Mouse (Mus musculus) gastrocnemius, postnatal 14 days (tissue): ENCODE results near the gene Elf5. TPM values are rescaled to one million over a fixed set of nuclear protein-coding genes. Genes with fewer than 3 reads are reported as not detected.

Experiments used
- DNase-seq: peaks from one replicate; pipeline ENCODE4 v3.0.0; 2021; ENCODE audit warnings: mixed read lengths
- intact Hi-C: fragments of 180-260 bp; cut with DNase I; formaldehyde crosslinking; loops from one replicate; pipeline ENCODE4 v1.15.1; 2025; ENCODE audit warnings: low total_unique reads
- total RNA-seq, 2 experiments: library from RNA; stranded (reverse); gene quantifications; 2 replicates each; pipeline ENCODE4 v1.2.3; 2021

Gene Elf5
- total RNA-seq, 2 experiments from 2014 or later, result not detected

DNA sequence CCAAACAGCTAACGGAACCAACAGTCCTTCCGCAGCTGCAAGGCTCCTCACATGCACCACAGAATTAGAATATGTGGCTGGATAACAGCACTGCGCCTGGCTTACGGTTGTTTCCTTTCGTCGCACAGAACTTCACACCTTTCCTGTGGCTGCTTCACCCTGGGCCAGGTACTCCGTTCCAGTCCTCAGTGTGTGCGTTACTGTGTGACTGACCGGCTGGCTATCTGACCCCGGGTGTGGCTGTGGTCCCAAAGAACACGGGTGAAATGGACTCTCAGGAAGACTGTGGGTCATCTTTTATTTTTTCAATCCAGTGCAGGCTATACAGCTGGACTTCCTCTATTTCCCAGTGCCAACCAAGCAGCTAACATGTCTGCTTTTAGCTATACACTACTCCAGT is 53.9 kb downstream of the Elf5 start:
- no peak for DNase-seq
- intact Hi-C loops, result loop anchor here (10.0 kb wide), 1 partner anchor 249 kb away; no protein-coding TSS in a partner anchor

DNA sequence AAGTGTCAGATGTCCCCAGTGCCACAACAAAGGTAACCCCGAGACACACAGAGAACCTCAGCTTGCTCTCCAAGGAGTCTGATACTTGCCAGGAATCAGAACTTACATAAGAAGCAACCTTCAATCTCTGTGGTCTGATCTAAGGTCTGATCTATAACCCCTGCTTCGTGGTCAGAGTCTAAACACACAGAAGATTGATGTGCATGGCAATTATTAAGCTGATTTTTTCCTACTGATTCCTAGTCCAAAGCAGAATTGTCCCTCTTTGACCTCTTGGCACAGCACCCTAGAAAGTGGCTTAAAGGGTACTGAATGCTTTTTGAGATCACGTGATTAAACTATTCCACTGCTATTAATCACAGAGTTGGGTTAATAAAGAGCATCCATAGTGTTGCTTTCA is 54.8 kb downstream of the Elf5 start:
- DNase-seq, result no peak
- intact Hi-C loops, result loop anchor here (10.0 kb wide), 1 partner anchor 249 kb away; no protein-coding TSS in a partner anchor

DNA sequence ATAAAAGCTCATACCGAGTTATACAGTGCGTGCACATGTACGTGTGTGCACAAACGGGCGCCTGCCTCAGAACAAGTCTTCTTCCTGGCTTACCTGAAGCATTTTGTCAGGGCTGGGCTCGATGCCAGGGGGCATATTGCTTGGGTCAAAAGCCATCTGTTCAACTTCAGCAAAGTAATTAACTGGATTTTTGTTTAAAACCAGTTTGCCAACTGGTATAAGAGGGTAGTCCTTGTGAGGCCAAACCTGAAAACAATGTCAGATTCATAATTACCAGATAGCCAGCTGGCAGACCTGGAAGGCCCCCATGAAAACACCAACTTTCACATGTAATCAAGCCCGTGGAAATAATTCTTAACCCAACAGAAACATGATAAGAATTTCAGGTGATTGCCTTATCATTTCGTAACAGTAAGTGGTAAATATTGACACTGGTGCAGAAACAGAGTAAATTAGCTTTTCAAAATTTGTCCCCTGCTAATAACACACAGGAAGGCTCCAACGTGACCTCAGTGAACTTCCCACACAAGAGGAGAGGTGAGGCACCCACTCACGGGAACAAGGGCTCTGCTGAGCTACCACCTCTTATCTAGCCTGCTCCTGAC is 55.6 kb downstream of the Elf5 start:
- DNase-seq, result no peak
- intact Hi-C loops, result loop anchor here (10.0 kb wide), 1 partner anchor 248 kb away; no protein-coding TSS in a partner anchor

DNA sequence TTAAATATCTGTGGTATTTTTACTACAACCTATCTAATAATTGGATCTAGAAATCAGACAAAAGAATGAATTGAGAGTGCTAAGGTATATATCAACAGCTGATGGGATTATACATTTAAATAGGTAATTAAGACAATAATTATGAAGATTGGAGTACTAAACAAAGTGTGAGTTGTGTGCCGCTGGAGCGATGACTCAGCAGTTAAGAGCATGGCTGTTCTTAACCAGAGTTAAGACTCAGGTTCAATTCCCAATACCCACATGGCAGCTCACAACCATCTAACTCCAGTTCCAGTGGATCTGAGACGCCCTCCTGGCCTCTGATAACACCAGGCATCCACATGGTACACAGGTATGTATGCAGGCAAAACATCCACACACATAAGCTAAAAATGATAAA is 61.9 kb downstream of the Elf5 start:
- DNase-seq, result no peak
- intact Hi-C loops, result no loop called here

DNA sequence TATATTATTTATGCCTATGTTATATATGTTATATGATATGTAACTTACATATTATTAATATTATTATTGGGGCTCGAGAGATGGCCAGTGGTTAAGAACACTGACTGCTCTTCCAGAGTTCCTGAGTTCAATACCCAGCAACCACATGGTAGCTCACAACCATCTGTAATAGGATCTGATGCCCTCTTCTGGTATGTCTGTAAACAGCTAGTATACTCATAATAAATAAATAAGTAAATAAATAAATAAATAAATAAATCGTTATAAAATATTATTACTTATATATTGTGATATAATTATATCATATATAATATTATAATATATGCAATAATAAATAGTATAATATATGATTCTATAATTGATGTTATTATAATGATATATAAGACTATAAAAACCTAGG is 64.7 kb downstream of the Elf5 start:
- intact Hi-C loops, result no loop called here
- no peak for DNase-seq

DNA sequence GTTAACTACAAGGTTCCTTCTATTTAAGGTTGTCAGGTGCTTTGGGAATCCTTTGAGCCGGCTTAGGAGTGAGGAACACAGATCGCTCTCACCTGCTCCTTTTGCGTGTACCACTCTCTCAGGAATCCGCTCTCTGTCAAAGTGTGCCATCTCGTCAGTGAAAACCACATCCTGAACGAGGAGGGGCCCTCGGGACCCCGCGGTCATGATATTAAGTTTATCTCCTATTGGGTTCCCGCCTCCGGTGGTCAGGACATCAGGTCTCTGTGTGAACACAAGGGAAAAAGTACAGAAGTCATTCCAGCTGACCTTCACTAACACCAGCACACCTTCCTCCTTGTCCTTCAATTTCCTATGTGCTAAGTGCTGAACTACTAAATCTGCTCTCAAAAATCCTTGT is 65.2 kb downstream of the Elf5 start:
- DNase-seq, result no peak
- intact Hi-C loops, result no loop called here

DNA sequence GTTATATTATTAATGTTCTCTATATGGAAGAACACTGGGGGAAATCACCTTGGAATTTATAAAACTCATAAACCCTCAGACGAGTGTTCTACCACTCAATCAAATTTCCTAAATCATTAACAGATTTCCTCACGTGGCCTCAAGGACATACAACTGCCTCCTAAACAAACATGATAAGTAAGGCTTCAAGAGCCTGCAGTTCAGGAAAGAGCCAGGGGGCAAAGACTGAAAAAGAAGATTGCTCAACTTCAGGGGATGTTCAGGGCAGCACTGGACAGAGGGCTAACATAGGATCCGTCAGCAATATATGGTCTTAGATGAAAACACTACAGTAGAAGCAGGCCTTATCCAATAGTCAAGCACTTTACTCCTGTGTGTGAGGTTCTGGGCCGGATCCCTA is 66.0 kb downstream of the Elf5 start:
- intact Hi-C loops, result no loop called here
- DNase-seq, result no peak

DNA sequence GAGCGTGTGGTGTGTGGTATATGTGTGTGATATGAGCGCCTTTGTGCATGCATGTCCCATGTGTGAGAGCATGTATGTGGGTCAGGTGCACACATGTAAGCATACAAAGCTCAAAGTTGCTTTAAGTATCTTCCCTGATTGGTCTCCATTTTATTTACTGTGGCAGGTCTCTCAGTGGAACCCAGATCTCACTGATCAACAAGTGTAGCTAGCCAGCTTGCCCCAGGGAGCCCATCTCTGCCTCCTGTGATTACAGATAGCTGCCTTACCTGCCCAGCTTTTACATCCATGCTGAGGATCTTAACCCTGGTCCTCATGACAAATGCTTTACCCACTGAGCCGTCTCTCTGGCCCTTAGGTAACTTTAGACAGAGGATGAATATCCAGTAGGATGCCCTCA is 66.8 kb downstream of the Elf5 start:
- no peak for DNase-seq
- intact Hi-C loops, result no loop called here

DNA sequence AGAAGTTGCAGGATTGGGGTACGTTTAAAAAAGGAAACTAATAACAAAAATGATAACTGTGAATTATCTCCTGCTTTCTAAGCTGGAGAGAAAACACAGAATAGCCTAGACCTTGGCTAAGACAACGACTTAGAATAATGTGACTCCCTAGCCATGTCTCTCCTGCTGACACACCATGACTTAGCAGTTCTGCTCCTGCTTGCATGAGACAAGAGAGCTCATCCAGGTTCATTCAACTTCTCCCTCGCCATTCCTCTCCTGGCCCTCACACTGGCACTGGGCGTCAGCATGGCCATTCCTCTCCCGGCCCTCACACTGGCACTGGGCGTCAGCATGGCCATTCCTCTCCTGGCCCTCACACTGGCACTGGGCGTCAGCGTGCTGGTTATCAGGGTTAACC is 68.8 kb downstream of the Elf5 start:
- intact Hi-C loops, result no loop called here
- no peak for DNase-seq

DNA sequence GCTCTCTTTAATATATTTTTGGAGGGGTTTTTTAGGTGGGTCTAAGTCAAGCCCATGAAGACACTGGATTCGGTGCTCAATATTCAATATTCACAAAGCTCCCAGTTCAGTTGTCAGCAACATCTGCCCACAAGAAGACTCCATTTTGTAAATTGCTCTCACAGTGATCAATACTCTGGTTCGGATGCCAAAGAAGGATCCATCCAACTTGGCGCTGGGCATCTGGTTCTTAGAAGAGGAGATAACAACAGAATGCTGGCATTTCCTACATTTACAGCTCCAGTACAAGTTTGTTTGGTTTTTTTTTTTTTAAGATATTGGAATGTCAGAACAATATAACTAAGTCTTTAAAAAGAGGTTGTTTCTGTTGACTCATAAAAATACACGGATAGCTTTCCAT is 69.4 kb downstream of the Elf5 start:
- DNase-seq, result no peak
- intact Hi-C loops, result no loop called here

DNA sequence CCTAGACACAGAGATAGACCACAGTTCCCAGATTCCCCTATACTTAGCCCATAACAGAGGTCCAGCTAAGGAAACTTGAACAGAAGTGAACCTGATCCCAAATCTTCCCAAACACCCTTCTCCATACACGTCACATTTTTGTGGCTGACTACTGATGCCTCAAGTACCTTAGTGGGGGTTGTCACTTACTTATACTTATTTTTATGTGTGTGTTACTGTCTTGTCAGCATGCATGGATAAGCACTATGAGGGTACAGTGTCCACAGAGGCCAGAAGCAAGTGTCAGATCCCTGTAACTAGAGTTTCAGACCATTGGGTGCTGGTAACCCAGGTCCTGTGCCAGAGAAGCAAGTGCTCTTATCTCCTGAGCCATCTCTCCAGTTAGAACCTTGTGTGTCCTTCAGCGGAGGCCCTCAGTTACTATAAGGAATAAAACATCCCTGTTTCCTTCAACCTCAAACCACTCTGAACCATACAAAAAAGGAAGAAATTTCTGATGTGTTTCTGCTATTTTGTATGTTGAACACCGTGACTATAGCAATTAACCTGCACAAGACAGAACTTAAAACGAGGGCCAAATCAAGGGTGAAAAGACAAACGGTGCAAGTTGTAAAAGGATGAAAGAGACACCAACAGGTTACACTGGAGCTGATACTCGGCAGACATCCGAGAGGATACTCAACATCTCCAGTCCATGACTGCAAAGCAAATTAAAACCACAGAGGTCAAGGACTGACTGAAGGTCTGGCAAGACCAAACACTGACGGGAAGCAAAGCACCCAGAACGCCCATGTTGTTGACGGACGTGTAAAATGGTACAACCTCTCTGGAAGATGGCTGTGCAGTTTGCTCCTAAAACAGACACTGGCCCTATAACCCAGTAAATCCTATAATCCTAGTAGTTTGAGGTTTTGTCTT is 70.1 kb downstream of the Elf5 start:
- DNase-seq, result no peak
- intact Hi-C loops, result no loop called here

DNA sequence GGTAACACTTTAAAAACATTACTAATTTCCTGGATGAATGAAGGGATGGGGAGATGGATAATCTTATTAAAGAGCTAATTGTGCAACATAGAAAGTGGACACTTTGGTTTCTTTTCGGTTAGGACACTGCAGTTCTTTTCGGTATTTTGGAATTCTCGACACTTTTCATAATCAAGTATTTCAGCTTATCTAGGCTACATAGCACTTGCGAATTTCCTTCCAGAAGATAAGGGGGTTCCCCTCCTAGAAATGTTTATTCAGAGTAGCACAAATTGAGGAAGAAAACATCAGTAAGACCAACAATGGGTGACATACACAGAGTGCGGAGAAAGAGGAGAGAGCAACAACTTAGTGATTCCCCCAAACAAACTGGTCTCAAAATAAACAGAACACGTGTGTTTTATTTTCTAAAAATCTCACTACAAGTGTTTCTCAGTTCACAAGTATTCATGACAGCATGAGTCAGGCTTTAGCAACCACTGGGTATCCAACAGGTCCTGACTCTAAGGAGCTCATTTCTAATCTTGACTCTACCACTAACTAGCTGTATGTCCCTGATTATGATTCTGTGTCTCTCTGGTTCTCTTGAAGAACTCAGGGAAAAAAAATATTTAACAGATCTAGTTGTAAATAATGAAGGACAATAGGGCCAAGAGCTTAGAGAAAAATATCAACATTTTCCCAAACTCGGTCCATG is 71.9 kb downstream of the Elf5 start:
- intact Hi-C loops, result no loop called here
- no peak for DNase-seq

DNA sequence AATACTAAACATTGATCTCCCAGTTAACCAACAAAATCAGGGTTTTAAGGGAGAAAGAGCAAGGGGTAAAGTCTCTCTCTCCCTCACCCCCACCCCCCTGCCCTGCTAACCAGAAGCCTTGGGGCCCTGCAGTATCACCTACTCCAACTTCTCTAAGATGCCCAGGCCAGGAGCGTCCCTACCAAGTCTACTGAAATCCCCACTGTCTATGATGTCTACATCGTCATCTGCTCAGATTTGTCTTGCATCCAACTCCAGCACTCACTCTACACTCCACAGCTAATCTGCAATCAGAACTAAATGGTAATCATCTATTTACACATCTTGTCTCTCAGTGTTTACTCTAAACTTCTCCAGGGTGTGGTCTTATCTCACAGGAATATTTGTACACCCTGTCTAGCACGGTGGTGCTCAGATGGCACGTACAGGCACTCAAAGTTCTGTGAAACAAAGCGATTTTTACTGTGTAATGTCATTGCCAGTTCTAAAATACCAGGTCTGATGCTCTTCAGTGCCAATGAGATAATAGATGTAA is 72.6 kb downstream of the Elf5 start:
- intact Hi-C loops, result no loop called here
- no peak for DNase-seq

DNA sequence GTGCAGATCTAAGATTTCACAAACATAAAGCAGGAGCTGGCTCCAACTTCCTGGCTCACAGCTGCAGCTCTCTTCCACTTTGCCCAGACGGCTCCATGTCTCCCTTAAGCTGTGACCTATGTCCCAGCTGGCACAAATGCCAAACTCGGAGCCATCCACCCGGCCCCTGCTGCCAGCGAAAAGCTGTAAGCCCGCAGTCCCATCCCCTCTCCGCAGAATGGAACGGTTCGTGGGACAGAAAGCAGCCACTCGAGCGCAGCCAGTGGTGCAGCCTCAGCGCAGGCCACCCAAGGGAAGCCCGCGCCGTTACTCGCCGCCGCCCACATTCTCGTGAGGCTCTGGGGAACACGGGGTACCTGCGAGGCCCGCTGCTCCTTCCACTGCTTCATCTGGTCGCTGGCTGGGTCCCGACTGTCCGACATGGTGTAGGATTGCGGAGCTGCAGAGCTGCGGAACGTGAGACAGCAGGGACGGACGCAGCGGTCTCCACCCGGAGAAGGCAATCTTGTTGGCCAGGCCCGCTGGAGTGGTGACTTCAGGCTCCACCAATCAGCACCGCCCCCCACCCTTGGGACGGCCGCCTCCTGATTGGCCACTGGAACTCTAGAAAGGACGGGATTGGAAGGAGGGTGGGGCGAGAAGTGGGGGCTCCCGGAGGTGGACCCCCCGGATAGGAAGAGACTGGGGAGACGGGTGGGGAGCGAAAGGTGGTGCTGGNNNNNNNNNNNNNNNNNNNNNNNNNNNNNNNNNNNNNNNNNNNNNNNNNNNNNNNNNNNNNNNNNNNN is 73.3 kb downstream of the Elf5 start, which contains the start of gene Cat:
Gene Cat, minus strand, starts transcription at position 544 of the 785 bp plus-strand sequence.
- intact Hi-C loops, result no loop called here
- peak; percentile 98 for DNase-seq

DNA sequence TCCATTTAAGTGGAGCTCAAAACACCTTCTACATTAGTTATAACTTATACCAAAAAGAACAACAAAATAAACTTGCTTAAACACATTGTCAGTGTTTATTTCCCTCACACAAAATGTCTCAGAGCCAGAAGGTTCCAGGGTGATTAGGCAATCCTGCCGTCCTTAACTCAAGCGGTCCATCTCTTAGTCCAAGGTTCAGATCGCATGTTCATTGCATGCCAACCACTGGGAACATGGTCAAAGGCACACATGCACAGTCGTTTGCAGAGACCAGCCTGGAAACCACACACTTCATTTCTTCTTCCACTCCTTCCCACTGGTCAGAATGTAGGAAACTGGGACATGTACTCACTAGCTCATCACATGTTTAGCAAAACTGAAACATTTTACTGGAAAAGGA is 81.0 kb downstream of the Elf5 start:
- intact Hi-C loops, result no loop called here
- DNase-seq, result no peak

DNA sequence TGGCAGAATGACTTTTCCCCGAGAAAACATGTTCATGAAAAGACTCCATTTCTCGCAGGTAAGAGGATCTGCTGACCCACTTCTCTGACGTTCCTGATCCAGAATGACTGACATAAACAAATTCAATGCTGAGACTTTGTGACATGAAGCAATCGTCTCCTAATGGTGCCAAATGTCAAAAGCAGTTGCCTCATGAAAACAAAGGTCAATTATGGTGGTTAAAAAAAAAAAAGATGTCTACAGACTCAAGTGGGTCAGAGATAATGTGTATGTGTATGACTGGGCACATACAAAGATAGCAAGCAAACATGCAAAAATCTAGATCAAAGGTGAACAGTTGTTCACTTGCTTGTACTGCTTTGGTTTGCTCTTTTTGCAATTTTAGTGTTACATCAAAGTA is 82.3 kb downstream of the Elf5 start:
- intact Hi-C loops, result no loop called here
- no peak for DNase-seq

DNA sequence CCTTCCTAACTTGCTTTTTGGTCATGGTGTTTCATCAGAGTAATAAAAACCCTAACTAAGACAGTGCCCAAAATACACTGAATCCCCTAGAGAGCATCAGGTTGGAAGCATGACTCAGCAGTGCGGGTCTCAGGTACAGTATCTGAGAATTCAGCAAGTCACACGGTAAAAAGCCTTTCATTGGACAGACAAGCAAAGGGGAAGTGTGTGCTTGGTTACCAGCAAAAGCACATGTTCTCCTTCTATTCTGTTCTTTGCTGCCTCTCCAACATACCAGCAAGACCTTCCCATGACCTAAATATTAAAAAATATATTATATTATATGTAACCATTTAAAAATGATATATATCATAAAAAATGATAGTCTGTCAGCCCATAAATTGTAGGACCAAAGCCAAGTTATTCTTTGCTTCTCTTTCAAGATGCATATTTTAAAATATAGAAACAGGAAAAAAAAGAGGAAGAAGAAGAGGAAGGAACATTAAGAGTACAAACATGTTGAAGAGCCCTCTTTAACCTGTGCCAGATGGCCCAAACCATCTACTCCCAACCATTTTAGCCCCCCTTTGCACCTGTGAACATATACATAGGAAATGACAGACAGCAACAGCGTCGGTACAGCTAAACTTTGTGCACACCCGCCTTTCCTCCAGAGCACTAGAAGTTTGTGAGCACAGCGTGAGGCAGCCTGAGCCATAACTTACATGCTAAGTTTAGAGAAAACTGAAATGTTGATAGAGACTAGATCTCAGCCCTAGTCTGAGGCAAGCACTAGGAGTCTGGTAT is 84.3 kb downstream of the Elf5 start:
- intact Hi-C loops, result no loop called here
- DNase-seq, result no peak
